Mouse (Mus musculus) hindbrain, embryonic 16.5 days (tissue): ENCODE measurements around the gene Gm10354. TPM values are rescaled to one million over a fixed set of nuclear protein-coding genes. Genes with fewer than 3 reads are reported as not detected.
"Not testable (repeated sequence)": the region's sequence is repeated elsewhere in the genome, so short reads cannot be mapped to it uniquely, and the experiment has no call there.

Experiments
- ATAC-seq: fragments of 200-750 bp; cut with Nextera tagmentation; 2 replicates; pipeline ENCODE4 v1.8.0; 2017; ENCODE audit warnings: moderate TSS enrichment, moderate library complexity
- H3K27ac ChIP-seq: fragments of 300-500 bp; sonication (generic); 2 replicates; pipeline ENCODE4 v1.5.1; 2014; ENCODE audit warnings: low read depth, mild to moderate bottlenecking, control low read depth, low read length, moderate library complexity
- H3K27me3 ChIP-seq: fragments of 300-500 bp; sonication (generic); replicated peaks from 2 replicates; pipeline ENCODE4 v1.6.1; 2014; ENCODE audit warnings: low read length; ENCODE audit not compliant: control insufficient read depth, insufficient read depth
- H3K36me3 ChIP-seq: fragments of 300-500 bp; sonication (generic); 2 replicates; pipeline ENCODE4 v1.6.1; 2014; ENCODE audit warnings: mild to moderate bottlenecking, low read length, moderate library complexity, mixed read lengths; ENCODE audit not compliant: control insufficient read depth, insufficient read depth
- H3K4me1 ChIP-seq: fragments of 300-500 bp; sonication (generic); 2 replicates; pipeline ENCODE4 v1.6.1; 2014; ENCODE audit warnings: low read depth, low read length; ENCODE audit not compliant: control insufficient read depth, insufficient read depth
- H3K4me2 ChIP-seq: fragments of 300-500 bp; sonication (generic); 2 replicates; pipeline ENCODE4 v1.6.1; 2014; ENCODE audit warnings: mild to moderate bottlenecking, low read length, control low read depth, moderate library complexity
- H3K4me3 ChIP-seq: fragments of 300-500 bp; sonication (generic); 2 replicates; pipeline ENCODE4 v1.5.1; 2014; ENCODE audit warnings: mild to moderate bottlenecking, low read length, control low read depth, moderate library complexity
- H3K9ac ChIP-seq: fragments of 300-500 bp; sonication (generic); 2 replicates; pipeline ENCODE4 v1.6.1; 2014; ENCODE audit warnings: low read depth, mild to moderate bottlenecking, control low read depth, low read length, moderate library complexity
- H3K9me3 ChIP-seq: fragments of 300-500 bp; sonication (generic); 2 replicates; pipeline ENCODE4 v1.6.1; 2014; ENCODE audit warnings: mild to moderate bottlenecking, low read length, moderate library complexity; ENCODE audit not compliant: control insufficient read depth
- whole genome bisulfite sequencing: fragments of 180-500 bp; shearing (Covaris S2); extraction: QIAGEN DNeasy Blood & Tissue Kit; methylation state at CpG from one replicate; pipeline ENCODE4 v1.1.7; 2014; 5-methylcytosine and 5-hydroxymethylcytosine counted together
- polyA plus RNA-seq: library from polyadenylated mRNA; unstranded; fragments of >200 nt; fragmentation: Nextera tagmentation; extraction: Ambion mirVana; gene quantifications from 2 replicates; pipeline ENCODE4 v1.2.1, GENCODE M21; 2015

Gm10354 gene
- polyA plus RNA-seq, 1 experiment from 2014 or later, result not detected

- 78% methylated on average over 5 of the region's 6 CpGs for WGBS
- not testable (repeated sequence) for H3K9me3 ChIP-seq, H3K4me2 ChIP-seq, H3K4me1 ChIP-seq, H3K27me3 ChIP-seq, H3K27ac ChIP-seq, H3K9ac ChIP-seq, H3K36me3 ChIP-seq, ATAC-seq, H3K4me3 ChIP-seq
Measured at GRCm38 (mm10) chr5:14933721-14934120, 45.0 kb downstream of the Gm10354 start.

GRCm38 (mm10) chr5:14927047-14927446 is 51.7 kb downstream of the Gm10354 start:
- H3K36me3 ChIP-seq, H3K27me3 ChIP-seq, H3K4me3 ChIP-seq, H3K4me2 ChIP-seq, H3K27ac ChIP-seq, H3K9me3 ChIP-seq, H3K9ac ChIP-seq, ATAC-seq, H3K4me1 ChIP-seq: not testable (repeated sequence)
- 31% methylated on average over 4 of the region's 4 CpGs for WGBS

Other genes starting within 250 kb of the Gm10354 start
- not detected in 2 replicates for gene Gm9758, start 64.0 kb downstream of the Gm10354 start, polyA plus RNA-seq
- not detected in 2 replicates for gene Speer4e, start 40.5 kb downstream of the Gm10354 start, polyA plus RNA-seq
- gene Gm17019, start 54.1 kb upstream of the Gm10354 start, polyA plus RNA-seq, result not detected in 2 replicates